Mouse (Mus musculus): ENCODE results near the gene Apobec3. TPM values are rescaled to one million over a fixed set of nuclear protein-coding genes. Genes with fewer than 3 reads are reported as not detected.

Gene Apobec3
- total RNA-seq (2023; ENCODE audit: inconsistent age), result 346 to 372 TPM (median 358 TPM) in 4 replicates

GRCm38 (mm10) chr15:79891436-79892212 lies at the start of gene Apobec3:
TSS of gene Apobec3 (plus strand) at chr15:79891659.

Other genes starting within 250 kb of the Apobec3 start
- gene Fam227a, start 232.7 kb upstream of the Apobec3 start, total RNA-seq (2023; ENCODE audit: inconsistent age), result 2.1 to 2.4 TPM (median 2.3 TPM) in 4 replicates
- 6.6 to 9.5 TPM (median 6.8 TPM) in 4 replicates for gene Cby1, start 232.5 kb upstream of the Apobec3 start, total RNA-seq (2023; ENCODE audit: inconsistent age)
- gene Tomm22, start 220.8 kb upstream of the Apobec3 start, total RNA-seq (2023; ENCODE audit: inconsistent age), result 95.1 to 108 TPM (median 104 TPM) in 4 replicates
- 24.3 to 26.6 TPM (median 25.1 TPM) in 4 replicates for gene Josd1, start 203.7 kb upstream of the Apobec3 start, total RNA-seq (2023; ENCODE audit: inconsistent age)
- 61.4 to 79.2 TPM (median 74.3 TPM) in 4 replicates for gene Gtpbp1, start 200.8 kb upstream of the Apobec3 start, total RNA-seq (2023; ENCODE audit: inconsistent age)
- gene Sun2, start 149.1 kb upstream of the Apobec3 start, total RNA-seq (2023; ENCODE audit: inconsistent age), result 382 to 466 TPM (median 439 TPM) in 4 replicates
- 8.2 to 12.4 TPM (median 9.5 TPM) in 4 replicates for gene Dnal4, start 113.8 kb upstream of the Apobec3 start, total RNA-seq (2023; ENCODE audit: inconsistent age)
- 0.10 to 0.75 TPM (median 0.31 TPM) in 4 replicates for gene Nptxr, start 86.9 kb upstream of the Apobec3 start, total RNA-seq (2023; ENCODE audit: inconsistent age)
- gene Npcd, start 57.4 kb upstream of the Apobec3 start, total RNA-seq (2023; ENCODE audit: inconsistent age), result not detected in 4 replicates
- 11.3 to 16.7 TPM (median 14.5 TPM) in 4 replicates for gene Cbx6, start 57.0 kb upstream of the Apobec3 start, total RNA-seq (2023; ENCODE audit: inconsistent age)
- gene Cbx7, start 79.5 kb downstream of the Apobec3 start, total RNA-seq (2023; ENCODE audit: inconsistent age), result 98.3 to 113 TPM (median 110 TPM) in 4 replicates
- 0.42 to 1.4 TPM (median 0.93 TPM) in 3 of 4 replicates, not detected in the other for gene Pdgfb, start 123.3 kb downstream of the Apobec3 start, total RNA-seq (2023; ENCODE audit: inconsistent age)
- gene Syngr1, start 199.7 kb downstream of the Apobec3 start, total RNA-seq (2023; ENCODE audit: inconsistent age), result not detected in 4 replicates
- gene Rpl3, start 200.2 kb downstream of the Apobec3 start, total RNA-seq (2023; ENCODE audit: inconsistent age), result 1,031 to 1,101 TPM (median 1,075 TPM) in 4 replicates
- gene Tab1, start 241.5 kb downstream of the Apobec3 start, total RNA-seq (2023; ENCODE audit: inconsistent age), result 18.6 to 21.3 TPM (median 19.5 TPM) in 4 replicates